Mouse (Mus musculus) macrophage (primary cell): ENCODE measurements at regions not wholly inside any gene's neighbourhood (a gene's known extent, or its start where the extent isn't known, plus 50 kb on each side); places are given as distances from the start of the nearest gene placed in this dataset.

Experiments used
- H3K27ac ChIP-seq: fragments of 350-480 bp; formaldehyde crosslinking; 2 replicates; pipeline ENCODE4 v1.9.0; 2021
- H3K36me3 ChIP-seq: fragments of 350-480 bp; formaldehyde crosslinking; 2 replicates; pipeline ENCODE4 v1.9.0; 2021; ENCODE audit errors: inconsistent target
- H3K4me3 ChIP-seq: fragments of 350-480 bp; formaldehyde crosslinking; 2 replicates; pipeline ENCODE4 v1.9.0; 2021; ENCODE audit errors: inconsistent target
- H3K79me2 ChIP-seq: fragments of 350-480 bp; formaldehyde crosslinking; 2 replicates; pipeline ENCODE4 v1.9.0; 2021; ENCODE audit errors: inconsistent target
- WGBS: methylation state at CpG from one replicate; pipeline ENCODE4 v1.1.7; 2026; ENCODE audit warnings: inconsistent platforms; ENCODE audit not compliant: missing documents; 5-methylcytosine and 5-hydroxymethylcytosine counted together

GRCm38 (mm10) chr8:126654353-126654752, 60.6 kb upstream of the Irf2bp2 start:
- 91% methylated on average over 7 of the region's 7 CpGs for WGBS
- Histone ChIP-seq H3K79me2 (no peaks in the 10 kb centered on the region), H3K4me3 (no peak overlapping the region), H3K36me3 (no peaks in the 10 kb centered on the region), H3K27ac (no peak overlapping the region)

GRCm38 (mm10) chr8:126652151-126652550, 58.4 kb upstream of the Irf2bp2 start:
- 42% methylated on average over 5 of the region's 5 CpGs for WGBS
- H3K36me3 ChIP-seq: no peaks in the 10 kb centered on the region
- H3K79me2 ChIP-seq: no peaks in the 10 kb centered on the region

GRCm38 (mm10) chr8:126650945-126651344, 57.2 kb upstream of the Irf2bp2 start:
- H3K79me2 ChIP-seq: no peaks in the 10 kb centered on the region
- no peaks in the 10 kb centered on the region for H3K36me3 ChIP-seq
- WGBS: 97% methylated on average over 8 of the region's 8 CpGs
- no peak overlapping the region for H3K27ac ChIP-seq
- no peak overlapping the region for H3K4me3 ChIP-seq

More at GRCm38 (mm10) chr8:126652151-126652550, 58.4 kb upstream of the Irf2bp2 start:
- Histone ChIP-seq H3K4me3 (no peak overlapping the region), H3K27ac (no peak overlapping the region)

DNA sequence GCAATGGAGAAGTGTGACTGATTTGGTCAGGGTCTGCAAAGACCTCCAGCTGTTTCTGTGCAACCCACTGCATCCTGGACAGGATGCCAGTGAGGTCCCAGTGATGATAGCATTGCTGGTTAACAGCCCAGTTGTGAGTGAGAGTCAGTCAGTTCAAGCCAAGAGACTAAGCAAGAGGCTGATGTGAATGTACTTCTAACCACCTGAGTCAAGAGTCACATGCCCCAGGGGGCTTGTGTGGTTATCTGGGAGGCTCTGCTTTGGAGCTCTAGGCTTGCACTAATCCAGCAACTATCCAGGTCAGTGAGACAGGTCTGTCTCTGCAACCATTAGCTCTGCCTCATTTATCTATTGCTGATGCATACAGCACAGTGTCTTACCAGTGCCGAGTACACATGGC, 55.5 kb upstream of the Irf2bp2 start:
- Histone ChIP-seq H3K79me2 (no peaks in the 10 kb centered on the region), H3K27ac (no peak overlapping the region), H3K4me3 (no peak overlapping the region), H3K36me3 (no peaks in the 10 kb centered on the region)
- 100% methylated on average over 1 of the region's 1 CpGs for WGBS

DNA sequence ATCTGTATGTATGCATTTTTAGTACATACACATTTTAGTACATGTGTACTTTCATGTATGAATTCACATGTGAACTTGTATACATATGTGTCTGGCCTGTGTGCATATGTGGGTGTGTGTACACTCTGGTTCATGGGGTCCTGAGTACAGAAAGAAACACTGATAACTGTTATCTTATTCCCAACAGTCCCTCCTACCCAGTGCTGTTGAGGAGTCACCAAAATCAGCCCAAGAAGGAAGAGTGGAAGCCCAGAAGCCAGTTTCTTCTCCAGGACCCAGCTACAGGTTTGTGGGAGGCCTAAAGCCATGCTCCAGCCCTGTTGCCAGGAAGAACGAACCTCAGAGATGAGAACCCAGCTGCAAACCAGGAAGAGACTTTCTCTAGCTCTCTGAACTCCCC, 53.6 kb upstream of the Irf2bp2 start:
- H3K27ac ChIP-seq: no peak overlapping the region
- WGBS: 67% methylated on average over 1 of the region's 1 CpGs
- no peaks in the 10 kb centered on the region for H3K36me3 ChIP-seq
- no peaks in the 10 kb centered on the region for H3K79me2 ChIP-seq
- no peak overlapping the region for H3K4me3 ChIP-seq

- Histone ChIP-seq H3K36me3 (no peaks in the 10 kb centered on the region), H3K79me2 (no peaks in the 10 kb centered on the region), H3K27ac (no peak overlapping the region), H3K4me3 (no peak overlapping the region)
- WGBS: 94% methylated on average over 8 of the region's 8 CpGs
These were observed 53.0 kb upstream of the Irf2bp2 start for GRCm38 (mm10) chr8:126646604-126647311.

DNA sequence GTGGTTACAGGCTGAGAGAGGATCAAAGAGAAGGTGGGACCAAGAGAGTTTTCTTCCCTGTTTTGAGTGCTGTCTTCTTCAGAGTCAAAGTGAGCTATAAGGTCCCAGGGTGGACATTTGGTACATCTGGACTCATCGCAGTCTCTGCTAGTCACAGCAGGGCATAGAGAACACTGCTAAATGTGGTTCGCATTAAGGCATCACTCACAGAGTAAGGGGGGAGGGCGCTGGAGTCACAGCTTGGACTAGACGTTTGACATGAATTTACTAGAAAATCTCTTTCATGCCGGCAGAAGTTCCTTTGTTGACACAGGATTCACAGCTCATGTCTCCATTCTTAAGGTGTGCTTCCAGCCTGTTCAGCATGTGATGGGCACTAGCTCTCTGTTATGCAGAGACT, 50.4 kb upstream of the Irf2bp2 start:
- Histone ChIP-seq H3K79me2 (no peaks in the 10 kb centered on the region), H3K4me3 (no peak overlapping the region), H3K36me3 (no peaks in the 10 kb centered on the region), H3K27ac (no peak overlapping the region)
- 87% methylated on average over 5 of the region's 5 CpGs for WGBS
